Mouse (Mus musculus) brain, embryonic 14.5 days (tissue): ENCODE measurements at regions not wholly inside any gene's neighbourhood (a gene's known extent, or its start where the extent isn't known, plus 50 kb on each side); places are given as distances from the start of the nearest gene placed in this dataset.

ENCODE experiments used
- CTCF ChIP-seq: fragments of 200-500 bp; IDR thresholded peaks from 2 replicates; pipeline ENCODE4 v1.5.1; 2012; ENCODE audit warnings: inconsistent platforms, mild to moderate bottlenecking, moderate library complexity, borderline replicate concordance; ENCODE audit not compliant: insufficient read depth, insufficient read length; ENCODE audit errors: extremely low read depth
- POLR2A ChIP-seq: fragments of 200-500 bp; IDR thresholded peaks from 2 replicates; pipeline ENCODE4 v1.6.1; 2012; ENCODE audit warnings: mild to moderate bottlenecking, inconsistent platforms, borderline replicate concordance; ENCODE audit not compliant: poor library complexity, insufficient read depth, insufficient read length, severe bottlenecking; ENCODE audit errors: extremely low read depth

DNA sequence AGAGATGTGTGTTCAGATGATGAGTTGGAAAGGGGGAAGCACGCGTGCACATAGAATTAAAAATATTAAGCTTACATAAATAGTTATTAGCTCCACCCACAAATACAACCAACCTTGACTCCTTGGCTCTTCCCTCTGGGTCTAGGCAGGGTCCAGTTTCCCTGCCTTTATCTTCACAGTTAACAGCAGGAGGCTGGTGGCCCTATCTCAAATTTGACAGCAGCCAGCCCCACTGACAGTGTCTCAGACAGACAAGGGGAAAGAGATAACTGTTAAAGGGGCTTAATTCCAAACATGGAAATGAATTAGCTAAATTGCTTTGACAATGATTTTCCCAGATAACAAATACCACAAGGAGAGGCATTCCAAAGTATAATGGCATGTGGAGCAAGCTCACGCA, 121.2 kb upstream of the Mef2c start:
- TF ChIP-seq POLR2A (no peak), CTCF (no peak)
